In genomic region chr6:122100904-122101303, GRCm38 (mm10) we compare ENCODE assay signal across 17 mouse cellular contexts.
"Had no signal": no experiment of that assay in that cellular context is flagged by ENCODE, and none has a peak within 500 bp of the region (broad histone marks: within the 10 kb centered on the region; RNA-seq: fewer than 3 reads in every experiment).

No protein-coding gene starts in this region.

- H3K4me1 ChIP-seq: limb, embryonic 12.5 days; limb, embryonic 15.5 days; liver, embryonic 13.5 days had no signal

- H3K4me2 ChIP-seq: limb, embryonic 12.5 days; limb, embryonic 15.5 days; liver, embryonic 13.5 days; midbrain, embryonic 11.5 days had no signal

- H3K9ac ChIP-seq: limb, embryonic 12.5 days; limb, embryonic 15.5 days; liver, embryonic 13.5 days had no signal

- DNase-seq: kidney, adult 2 months; kidney, postnatal 25 days; layer of hippocampus, adult 9-11 months; left cerebral cortex, postnatal 4 days; liver, embryonic 13.5 days; lung, adult 2 months; lung, postnatal 14 days; lung, postnatal 4 days; midbrain, embryonic 14.5 days; right cerebral cortex, adult 18-20 months; right cerebral cortex, postnatal 14 days; right cerebral cortex, postnatal 4 days; thymus, postnatal 25 days had no signal

- H3K27ac ChIP-seq: kidney, postnatal 0 days; limb, embryonic 12.5 days; limb, embryonic 15.5 days; liver, embryonic 13.5 days had no signal

- H3K4me3 ChIP-seq: limb, embryonic 12.5 days; limb, embryonic 15.5 days; liver, embryonic 13.5 days had no signal

- H3K27me3 ChIP-seq: limb, embryonic 12.5 days; limb, embryonic 15.5 days; liver, embryonic 13.5 days had no signal

- H3K36me3 ChIP-seq: limb, embryonic 12.5 days; limb, embryonic 15.5 days; liver, embryonic 13.5 days had no signal

- H3K9me3 ChIP-seq: limb, embryonic 15.5 days; liver, embryonic 13.5 days had no signal
